Mouse (Mus musculus): ENCODE data around the gene Cdk12.

The Cdk12 gene

DNA sequence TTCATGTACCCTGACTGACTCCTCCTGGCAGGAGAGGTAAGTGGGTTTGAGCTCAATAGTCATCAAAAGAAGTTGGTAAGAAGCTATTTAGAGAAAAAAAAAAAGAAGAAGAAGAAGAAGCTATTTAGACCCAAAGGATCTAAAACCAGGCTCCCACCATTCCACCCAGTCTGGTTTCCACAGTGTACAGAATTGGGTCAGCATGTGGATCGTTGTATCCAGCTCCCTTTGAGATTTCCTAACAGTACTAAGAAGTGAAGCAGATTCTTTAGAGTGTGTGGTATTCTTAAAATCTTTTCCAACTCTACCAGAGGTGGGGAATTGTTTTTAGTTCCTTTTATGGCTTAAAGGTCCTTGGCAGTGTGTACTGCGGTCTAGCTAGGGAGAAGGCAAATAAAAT lies 50.9 kb downstream of the Cdk12 start:
- no peak for DNase-seq (ENCODE audit: low read depth, low spot score)

DNA sequence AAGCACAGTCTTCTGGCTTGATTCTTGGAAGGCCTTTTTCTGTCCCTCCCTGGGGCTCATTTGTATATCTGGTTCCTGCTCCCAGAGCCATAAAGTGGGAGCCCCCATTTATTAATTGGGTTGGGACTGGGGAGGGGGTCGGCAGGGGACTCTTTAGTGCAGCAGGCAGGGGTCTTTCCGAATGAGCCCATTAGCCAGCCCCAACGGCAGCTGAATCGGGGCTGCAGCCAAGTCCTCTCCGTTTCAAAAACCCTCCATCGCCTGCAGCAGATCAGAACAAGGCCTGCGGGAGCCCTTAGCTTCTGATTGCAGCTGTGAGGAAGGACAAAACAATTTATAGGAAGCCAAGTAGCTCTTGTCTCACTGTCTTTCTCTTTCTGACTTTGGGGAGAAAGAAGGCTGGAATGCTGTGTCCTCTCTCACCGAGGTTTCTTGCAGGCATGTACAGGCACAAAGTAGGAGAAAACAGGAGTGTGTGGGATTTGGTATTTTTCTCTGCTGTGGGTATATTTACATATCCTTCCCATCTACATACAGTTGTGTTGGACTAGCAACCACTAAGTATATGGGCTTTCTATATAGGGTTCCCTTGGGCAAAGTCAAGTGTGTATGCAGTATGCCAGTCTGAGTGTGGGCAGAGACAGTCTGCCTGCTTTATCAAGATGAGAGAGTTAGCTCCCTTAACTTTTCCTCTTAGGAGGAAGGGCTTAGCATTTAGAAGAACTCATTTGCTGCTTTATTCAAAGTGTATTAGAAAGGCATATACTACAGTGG lies 58.0 kb downstream of the Cdk12 start:
- DNase-seq (ENCODE audit: low read depth, low spot score) = peak; percentile 48

DNA sequence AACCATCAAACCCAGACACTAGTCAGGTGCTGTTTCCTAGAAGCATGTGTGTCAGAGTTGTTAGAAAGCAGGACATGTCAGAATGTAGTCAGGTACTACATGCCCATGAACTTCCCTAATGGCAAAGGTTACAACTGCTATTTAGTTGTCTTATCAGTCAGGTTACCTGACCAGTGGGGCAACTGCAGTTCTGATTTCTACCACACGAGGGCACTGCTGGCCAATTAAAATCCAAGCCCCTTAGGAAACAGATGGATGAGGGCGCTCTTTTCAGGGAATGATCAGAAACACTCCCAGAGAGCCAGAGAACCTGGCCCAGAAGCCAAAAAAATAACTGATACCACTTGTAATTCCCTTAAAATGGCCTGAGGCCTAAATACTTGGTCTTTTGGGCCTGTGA lies 62.2 kb downstream of the Cdk12 start:
- DNase-seq (ENCODE audit: low read depth, low spot score) = peak; percentile 58

DNA sequence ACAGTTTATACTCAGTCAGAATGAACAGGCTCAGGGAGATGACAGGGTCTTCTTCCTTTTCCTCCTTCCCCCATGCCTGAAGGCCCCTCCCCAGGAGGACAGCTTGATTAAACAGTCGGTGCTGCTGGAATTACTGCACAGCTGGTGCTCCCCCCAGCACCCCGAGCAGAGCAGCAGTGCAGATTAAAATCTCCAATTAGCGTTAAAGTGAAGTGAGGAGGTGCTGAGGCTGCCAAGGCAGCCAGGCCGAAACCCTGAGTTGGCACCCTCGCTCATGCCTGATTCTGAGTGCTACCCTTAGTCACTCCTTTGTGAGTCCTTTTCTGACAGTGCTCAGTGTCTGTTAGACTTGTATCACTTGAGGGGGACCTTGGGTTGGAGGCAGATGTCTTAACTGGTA lies 63.0 kb downstream of the Cdk12 start:
- no peak for DNase-seq (ENCODE audit: low read depth, low spot score)

DNA sequence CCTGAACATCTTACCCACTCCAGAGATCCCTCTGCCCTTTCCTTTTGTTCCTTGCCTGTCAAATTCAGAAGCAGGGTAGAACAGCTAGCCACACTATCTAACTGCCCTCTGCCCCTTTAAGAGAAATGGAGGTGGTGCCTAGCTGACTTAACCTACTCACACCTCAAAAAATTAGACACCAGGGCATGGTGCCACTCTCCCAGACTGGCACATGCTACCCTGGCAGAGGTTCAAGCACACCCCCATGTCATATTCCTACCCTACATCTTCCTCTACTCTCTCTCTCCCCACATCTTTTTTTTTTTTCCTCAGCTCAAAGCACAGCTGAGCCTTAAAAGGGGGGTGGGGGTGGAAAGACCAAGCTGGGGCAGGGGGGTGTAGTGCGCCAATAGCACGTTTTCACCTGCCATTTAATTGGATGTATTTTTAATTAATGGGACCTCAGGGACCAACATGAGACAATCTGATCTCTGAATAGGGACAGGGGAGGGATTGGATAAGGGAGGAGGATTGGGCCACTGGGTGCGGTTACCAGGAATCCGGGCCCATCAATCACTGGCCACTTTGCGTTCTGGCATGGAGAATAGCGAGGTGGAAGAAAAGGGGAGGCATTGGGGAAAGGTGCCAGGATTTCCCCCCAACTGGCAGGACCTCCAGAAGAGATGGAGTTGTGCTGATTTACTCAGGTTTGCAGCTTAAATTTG lies 64.0 kb downstream of the Cdk12 start:
- no peak for DNase-seq (ENCODE audit: low read depth, low spot score)

DNA sequence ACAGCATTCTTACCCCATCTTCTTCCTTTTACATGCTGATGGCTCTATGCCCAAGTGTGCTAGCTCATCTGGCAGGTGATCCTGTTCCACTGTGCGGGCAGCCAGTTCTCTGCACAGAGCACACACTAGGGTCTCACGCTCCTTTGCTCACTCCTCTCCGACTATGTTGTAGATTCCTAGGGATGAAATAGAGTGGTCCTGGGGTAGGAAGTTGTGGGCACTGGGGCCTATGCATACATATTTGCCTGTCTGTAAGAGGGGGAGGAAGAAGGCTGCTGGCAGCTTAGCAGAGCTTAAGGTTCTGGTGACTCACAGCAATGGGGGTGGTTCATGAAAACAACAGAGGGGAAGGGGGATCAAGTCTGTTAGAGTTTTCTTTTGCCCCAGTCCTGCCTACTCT lies 67.2 kb downstream of the Cdk12 start:
- DNase-seq (ENCODE audit: low read depth, low spot score) = peak; percentile 87

DNA sequence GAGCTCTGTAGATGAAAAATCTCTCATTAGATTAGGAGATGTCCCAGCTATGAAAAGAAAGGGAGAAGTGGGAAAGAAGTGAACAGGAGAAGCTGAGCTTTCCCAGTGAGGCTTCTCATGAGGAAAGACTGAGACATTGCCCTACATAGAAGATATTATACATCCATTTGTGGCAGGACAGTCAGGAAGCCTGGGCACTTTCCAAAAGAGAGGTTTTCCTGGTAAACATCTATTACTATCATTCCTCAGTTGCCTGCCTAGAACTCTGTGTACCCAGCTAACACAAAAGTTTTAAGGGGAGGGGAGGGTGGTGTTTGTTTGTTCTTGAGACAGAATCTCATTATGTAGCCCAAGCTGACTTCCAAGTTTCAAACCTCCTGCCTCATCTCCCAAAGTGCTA lies 67.6 kb downstream of the Cdk12 start:
- no peak for DNase-seq (ENCODE audit: low read depth, low spot score)

DNA sequence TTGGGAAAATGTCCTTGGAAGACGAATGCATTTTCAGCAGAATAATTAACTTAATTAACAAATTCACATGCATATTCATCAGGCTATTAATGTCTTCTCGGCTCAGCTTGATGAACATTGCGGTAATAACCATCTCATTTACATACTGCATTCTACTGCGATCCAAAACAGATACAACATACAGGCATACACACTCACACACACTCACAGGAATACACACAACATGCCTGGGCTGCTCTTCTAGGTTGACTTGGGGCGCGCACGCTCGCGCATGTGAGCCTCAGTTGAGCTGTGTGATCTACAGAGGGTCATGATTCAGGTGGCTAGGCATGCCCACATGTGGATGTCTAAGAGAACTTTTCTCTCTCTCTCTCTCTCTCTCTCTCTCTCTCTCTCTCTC lies 80.9 kb downstream of the Cdk12 start:
- DNase-seq (ENCODE audit: low read depth, low spot score) = no peak

DNA sequence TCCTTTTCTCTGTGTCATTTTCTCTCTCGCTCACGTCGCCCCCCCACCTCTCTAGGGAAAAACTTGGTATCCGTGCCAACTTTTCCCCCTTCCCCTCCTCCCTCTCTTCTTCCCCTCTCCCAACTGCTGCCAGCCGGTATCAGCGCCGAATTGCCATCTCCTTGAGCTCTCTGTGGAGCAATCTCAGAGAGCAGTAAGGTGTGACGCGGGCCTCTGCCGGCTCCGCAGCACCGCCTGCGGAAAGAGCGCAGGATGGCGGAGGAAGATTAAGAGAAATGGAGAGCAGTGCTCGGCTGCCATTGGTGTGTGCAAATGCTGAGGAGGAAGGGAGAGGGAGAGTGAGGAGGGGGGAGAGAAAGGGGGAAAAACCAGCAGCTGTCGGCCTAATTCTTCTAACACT lies 81.4 kb downstream of the Cdk12 start:
- no peak for DNase-seq (ENCODE audit: low read depth, low spot score)

DNA sequence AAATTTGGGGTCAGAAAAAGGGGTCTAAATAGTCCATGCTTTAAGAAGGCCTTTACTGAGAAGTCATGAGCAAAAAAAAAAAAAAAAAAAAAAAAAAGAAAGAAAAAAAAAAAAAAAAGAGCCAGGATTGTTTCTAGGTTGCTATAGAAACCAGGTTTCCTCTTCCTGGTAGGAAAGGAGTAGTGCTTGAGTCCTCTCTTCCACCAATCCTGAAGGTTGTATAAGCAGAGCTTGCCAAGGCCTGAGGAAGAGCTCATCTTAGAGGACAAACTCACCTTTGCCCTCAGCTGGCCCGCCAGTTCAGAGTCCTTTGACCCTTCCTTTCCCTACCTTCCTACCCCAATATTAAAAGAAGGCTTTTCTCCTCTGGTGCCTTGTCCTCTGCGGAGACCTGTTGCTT lies 82.5 kb downstream of the Cdk12 start:
- DNase-seq (ENCODE audit: low read depth, low spot score) = no peak

DNA sequence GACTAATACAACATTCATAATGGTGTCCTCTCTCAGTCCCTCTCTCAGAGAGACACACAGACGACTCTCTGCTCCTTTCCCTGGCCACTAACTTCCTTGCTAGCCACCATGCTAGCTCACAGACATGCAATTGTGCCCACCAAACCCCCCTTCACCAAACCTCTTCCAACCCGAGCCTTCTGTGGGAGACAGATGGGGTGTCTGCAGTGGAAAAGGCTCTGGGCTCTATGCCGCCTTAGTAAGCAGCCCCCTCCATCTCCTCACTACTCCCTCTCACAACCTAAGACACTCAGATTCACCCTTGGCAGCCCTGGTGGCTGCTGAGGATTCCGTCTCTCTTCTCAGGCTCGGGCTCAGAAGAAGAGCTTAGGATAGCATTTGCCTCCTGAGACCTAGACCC lies 84.7 kb downstream of the Cdk12 start:
- no peak for DNase-seq (ENCODE audit: low read depth, low spot score)

DNA sequence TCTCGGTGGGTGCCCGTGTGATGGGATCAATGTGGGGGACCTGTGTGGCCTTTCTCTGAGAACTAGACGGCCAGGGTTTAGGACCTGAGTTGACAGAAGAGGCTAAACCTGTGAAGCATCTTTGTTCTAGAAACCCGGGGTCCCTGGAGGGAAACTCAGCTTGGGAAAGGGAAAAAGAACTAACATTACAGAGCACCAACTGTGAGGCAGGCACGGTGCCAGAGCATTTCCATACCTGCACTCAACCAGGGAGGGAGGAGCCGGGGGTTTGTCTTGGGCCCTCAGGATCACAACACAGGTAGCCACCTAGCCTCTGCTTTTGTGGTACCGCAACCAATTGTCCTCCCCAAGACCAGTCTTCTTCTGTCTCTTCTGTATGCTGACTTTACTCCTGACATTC lies 85.1 kb downstream of the Cdk12 start:
- no peak for DNase-seq (ENCODE audit: low read depth, low spot score)

DNA sequence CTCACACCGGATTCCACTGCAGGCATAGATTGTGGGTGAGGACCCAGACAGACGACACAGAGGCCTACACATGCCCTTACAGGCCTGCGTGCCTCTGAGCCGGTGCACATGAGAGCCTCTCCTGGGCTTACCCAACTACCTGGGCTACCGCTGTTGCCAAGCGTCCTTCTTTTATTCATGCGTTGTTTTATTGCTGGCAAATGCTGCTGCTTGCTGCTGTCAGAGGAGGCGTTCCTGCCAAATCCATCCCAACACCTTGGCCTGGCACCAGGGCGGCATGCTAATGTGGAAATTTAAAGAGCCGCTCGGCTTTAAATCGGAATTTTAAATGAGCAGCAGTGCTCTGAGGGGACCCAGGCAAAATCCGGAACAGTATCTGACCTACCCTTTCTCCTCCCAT lies 87.0 kb downstream of the Cdk12 start:
- no peak for DNase-seq (ENCODE audit: low read depth, low spot score)

DNA sequence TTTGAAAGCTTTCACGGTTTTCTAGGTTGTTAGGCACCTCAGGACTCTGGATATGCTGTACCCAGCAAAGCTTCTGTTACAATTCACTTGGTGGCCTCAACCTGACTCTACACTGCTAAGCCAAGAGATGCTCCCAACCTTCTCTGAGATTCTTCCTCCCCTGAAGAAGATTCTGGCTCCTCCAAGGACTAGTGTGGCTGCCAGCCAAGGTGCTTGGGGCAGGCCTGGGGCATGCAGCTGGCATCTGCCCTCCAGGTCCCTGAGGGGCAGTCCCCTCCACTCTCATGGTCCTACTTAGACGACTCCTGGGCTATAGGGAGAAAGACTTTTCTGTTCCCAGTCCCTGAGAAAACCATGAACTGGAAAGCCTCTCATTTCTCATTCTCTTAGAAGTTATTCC lies 88.0 kb downstream of the Cdk12 start:
- DNase-seq (ENCODE audit: low read depth, low spot score) = no peak

DNA sequence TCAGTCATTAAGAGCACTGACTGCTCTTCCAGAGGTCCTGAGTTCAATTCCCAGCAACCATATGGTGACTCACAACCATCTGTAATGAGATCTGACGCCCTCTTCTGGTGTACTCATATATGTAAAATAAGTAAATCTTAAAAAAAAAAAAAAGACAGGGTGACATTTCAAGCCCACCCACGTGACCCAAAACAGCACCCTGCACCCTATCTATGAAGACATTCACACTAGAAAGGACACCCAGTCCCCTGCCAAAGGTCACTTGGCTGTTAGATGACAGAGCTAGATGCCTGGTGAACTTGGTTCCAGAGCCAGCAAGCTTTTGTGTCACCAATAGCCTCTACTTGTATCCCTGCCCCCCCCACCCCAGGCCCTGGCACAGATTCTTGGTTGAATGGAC lies 90.2 kb downstream of the Cdk12 start:
- DNase-seq (ENCODE audit: low read depth, low spot score) = no peak

DNA sequence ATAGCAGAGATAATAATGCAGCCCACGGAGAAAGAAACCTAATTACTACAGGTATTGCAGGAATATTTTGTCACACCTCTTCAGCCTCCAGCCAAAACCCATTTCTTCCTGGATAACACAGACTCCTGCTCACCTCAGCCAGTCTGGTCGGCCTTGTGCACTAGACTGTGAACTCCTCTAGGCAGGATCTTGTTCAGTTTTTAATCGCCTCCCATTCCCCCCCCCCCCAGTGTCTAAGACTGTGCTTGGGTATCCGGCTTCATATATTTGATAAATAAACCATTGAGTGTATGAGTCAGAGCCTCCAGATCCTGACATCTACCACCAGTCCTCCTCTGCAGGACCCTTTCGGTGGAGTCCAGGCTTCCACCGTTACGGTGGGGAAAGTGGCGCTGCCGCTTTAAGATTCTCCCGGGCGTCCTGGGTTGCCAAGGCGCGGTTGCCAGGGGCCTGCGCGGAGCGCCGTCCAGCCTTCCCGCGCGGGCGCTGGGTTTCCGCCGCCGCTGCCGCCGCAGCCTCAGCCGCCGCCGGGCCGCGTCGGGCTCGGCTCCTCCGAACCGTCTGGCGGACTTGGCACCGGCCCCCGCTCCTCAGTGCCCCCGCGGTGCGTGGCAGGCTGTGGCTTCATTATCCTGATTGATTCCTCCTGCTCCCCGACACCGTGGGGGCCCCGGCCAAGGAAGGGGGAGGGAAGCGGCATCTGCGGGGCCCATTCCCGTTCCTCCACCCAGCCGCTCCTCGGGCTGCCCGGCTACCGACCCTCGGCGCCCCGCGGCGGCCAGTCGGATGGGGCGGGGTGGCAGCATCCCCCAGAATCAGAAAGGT lies 91.5 kb downstream of the Cdk12 start:
- DNase-seq (ENCODE audit: low read depth, low spot score) = no peak

DNA sequence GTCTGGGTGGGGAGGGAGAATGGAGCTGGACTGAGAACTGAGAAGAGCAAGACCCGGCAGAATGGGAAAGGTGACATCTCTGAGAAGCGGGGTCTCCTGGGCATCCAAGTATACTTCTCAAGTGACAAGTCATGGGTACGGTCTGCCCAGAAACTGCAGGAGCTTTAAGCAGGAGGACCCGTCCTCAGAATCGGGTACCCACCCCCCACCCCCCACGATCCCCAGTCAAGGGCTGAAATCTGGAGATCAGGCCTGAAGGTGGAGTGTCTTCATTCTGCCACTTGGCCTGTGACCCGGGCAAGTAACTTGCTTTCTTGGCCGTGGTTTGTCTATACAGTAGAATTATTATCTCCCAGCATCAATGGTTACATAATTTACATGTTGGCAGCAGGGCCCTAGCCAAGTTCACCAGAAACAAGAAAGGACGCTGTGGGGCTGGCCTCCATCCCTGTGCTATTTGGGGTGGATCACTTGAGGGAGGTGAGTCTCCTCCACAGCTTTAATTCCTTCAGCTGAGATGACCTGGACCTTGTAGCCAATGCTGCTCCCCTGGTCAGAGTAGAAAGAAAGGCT lies 92.2 kb downstream of the Cdk12 start:
- DNase-seq (ENCODE audit: low read depth, low spot score) = no peak

DNA sequence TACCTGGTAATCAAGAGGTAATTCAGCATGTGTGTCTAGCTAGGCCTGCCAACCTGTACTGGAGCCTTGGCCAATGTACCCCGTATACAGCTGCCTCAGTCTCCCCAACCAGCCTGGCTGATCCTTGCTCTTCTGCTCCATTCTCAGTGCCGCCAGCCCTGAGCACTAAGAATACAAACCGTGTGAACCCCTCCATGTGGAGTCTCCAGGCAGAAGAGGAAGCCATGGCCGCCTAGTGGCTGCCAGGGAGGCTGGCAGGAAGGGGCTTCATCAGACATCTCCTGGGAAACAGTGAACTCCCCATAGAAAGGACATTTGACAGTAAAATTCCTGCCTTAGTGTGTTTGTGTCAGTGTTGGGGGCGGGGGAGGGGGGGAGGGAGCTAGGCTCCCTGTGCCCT lies 93.4 kb downstream of the Cdk12 start:
- no peak for DNase-seq (ENCODE audit: low read depth, low spot score)

DNA sequence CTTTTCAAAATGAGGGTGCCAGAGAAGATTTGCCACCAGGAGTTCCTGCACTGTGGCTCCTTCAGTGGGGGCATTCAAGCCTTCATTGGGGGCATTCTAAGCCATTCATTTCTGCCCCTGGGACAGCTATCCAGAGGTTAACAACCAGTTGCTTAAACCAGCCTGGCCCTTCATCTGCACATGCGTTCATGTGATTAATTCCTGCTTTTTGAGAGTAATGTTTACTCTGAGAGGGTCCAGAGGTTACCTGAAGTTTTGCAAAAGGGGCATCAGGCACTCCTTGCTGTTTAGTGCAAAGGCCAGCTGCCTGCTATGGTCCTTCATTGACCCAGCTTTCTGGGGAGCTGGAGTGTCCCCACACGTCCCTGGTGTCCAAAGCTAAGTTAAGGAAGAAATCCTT lies 94.1 kb downstream of the Cdk12 start:
- no peak for DNase-seq (ENCODE audit: low read depth, low spot score)

DNA sequence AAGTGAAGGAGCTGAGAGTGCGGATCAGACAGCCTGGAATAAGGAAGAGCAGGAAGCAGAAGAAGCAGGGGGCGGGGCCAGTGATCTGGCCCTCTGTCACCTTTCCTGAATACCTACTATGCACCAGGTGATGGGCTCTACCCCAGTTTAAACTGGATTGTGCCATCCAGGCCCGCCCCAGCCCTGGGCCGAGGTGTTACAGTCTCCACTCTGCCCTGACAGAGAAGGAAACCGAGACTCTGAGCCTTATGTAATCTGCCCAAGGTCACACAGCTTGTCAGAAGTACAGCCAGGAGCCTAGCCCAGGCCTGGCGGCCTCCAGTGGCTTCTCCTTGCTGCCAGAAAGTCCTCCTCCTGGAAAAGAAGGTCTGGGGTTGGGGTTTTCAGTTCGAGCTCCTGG lies 94.9 kb downstream of the Cdk12 start:
- no peak for DNase-seq (ENCODE audit: low read depth, low spot score)

DNA sequence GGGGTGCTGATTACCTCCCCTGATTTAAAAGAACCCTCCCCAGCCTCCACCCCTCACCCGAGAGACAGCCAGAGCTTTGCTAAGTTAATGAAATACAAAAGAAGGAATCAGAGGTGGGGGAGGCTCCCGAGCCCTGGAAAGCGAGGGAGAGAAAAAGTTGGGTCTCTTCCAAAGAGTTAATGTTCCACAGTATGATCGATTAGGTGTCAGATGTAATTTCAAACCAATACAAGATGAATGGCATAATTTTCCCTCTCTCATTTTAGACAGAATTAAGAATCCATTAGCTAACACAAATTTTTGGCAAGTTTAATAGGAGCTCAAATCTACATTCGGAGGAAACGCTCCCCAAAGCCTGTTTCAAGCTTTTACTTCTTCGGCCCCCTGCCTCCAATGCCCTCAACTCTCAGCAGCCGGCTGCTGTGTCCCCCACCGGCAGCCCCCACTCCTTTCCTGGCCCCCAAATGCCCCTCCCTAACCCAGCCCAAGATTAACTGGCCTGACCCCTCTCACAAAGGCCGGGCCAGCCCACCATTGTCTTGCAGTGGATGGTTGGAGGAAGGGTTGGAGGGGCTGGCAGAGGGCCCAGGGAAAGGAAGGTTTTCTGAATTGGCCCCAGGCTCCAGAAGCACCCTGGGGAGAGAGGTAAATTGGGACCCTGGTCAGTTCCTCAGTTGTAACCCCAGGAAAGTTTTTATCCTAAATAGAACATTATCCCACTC lies 95.8 kb downstream of the Cdk12 start:
- DNase-seq (ENCODE audit: low read depth, low spot score) = no peak
